Mouse (Mus musculus) neural tube, embryonic 14.5 days (tissue): Measurements from ENCODE around the gene Olfr460. TPM values are rescaled to one million over a fixed set of nuclear protein-coding genes. Genes with fewer than 3 reads are reported as not detected.

Experiments used
- ATAC-seq: fragments of 200-750 bp; cut with Nextera tagmentation; 2 replicates; pipeline ENCODE4 v1.8.0; 2017; ENCODE audit warnings: low read depth, mild to moderate bottlenecking, moderate TSS enrichment, moderate library complexity
- H3K27ac ChIP-seq: fragments of 300-500 bp; sonication (generic); 2 replicates; pipeline ENCODE4 v1.5.1; 2014; ENCODE audit warnings: low read depth, mild to moderate bottlenecking, control low read depth, low read length, moderate library complexity, mixed read lengths
- H3K27me3 ChIP-seq: fragments of 300-500 bp; sonication (generic); 2 replicates; pipeline ENCODE4 v1.6.1; 2014; ENCODE audit warnings: low read length; ENCODE audit not compliant: control insufficient read depth, insufficient read depth
- H3K36me3 ChIP-seq: fragments of 300-500 bp; sonication (generic); 2 replicates; pipeline ENCODE4 v1.6.1; 2014; ENCODE audit warnings: low read length, mixed read lengths; ENCODE audit not compliant: control insufficient read depth, insufficient read depth
- H3K4me1 ChIP-seq: fragments of 300-500 bp; sonication (generic); 2 replicates; pipeline ENCODE4 v1.6.1; 2014; ENCODE audit warnings: low read length; ENCODE audit not compliant: control insufficient read depth, insufficient read depth
- H3K4me2 ChIP-seq: fragments of 300-500 bp; sonication (generic); 2 replicates; pipeline ENCODE4 v1.6.1; 2014; ENCODE audit warnings: mild to moderate bottlenecking, low read depth, low read length, control low read depth
- H3K4me3 ChIP-seq: fragments of 300-500 bp; sonication (generic); 2 replicates; pipeline ENCODE4 v1.5.1; 2014; ENCODE audit warnings: low read depth, low read length, control low read depth, mixed read lengths
- H3K9ac ChIP-seq: fragments of 300-500 bp; sonication (generic); replicated peaks from 2 replicates; pipeline ENCODE4 v1.6.1; 2014; ENCODE audit warnings: low read depth, mild to moderate bottlenecking, control low read depth, low read length, mixed read lengths
- H3K9me3 ChIP-seq: fragments of 300-500 bp; sonication (generic); 2 replicates; pipeline ENCODE4 v1.6.1; 2016; ENCODE audit warnings: low read length; ENCODE audit not compliant: control insufficient read depth
- WGBS: fragments of 180-500 bp; shearing (Covaris S2); extraction: QIAGEN DNeasy Blood & Tissue Kit; methylation state at CpG from one replicate; pipeline ENCODE4 v1.1.7; 2014; 5-methylcytosine and 5-hydroxymethylcytosine counted together
- polyA plus RNA-seq: library from polyadenylated mRNA; unstranded; fragments of >200 nt; fragmentation: Nextera tagmentation; extraction: Ambion mirVana; gene quantifications from 2 replicates; pipeline ENCODE4 v1.2.1, GENCODE M21; 2014

Gene Olfr460
- 0.08 TPM in 1 of 2 replicates, not detected in the other for polyA plus RNA-seq

DNA sequence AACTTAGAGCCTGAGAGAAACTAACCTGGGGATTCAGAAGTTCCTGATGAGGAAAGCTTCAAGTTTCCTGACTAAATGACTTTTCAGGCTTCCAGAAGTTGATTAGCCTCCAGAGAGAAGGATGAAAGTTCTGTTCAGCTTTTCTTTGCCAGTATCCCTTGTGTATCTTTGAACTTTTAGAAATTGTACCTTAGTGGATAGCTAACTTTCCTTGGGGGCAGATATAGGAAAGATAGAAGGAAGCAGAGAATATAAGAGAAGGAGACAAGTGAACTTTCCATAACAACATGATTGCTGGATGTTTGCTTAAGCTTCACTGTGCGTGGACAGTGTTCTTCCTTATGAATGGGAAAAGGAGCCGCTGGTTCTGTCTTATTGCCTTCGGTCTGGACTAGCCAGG, at the start of gene Olfr460:
Olfr460 (plus strand) TSS at position 301 of the 400 bp plus-strand sequence.
- no peak within 1 kb of the TSS for H3K27ac ChIP-seq
- H3K9ac ChIP-seq = no peak within 1 kb of the TSS
- H3K36me3 ChIP-seq = no peaks in the 10 kb centered on the region
- no peaks in the 10 kb centered on the region for H3K27me3 ChIP-seq
- WGBS = 89% methylated on average over 3 of the region's 3 CpGs
- H3K4me3 ChIP-seq = no peak within 1 kb of the TSS
- H3K4me2 ChIP-seq = no peak within 1 kb of the TSS
- no peaks in the 10 kb centered on the region for H3K4me1 ChIP-seq
- no peaks in the 10 kb centered on the region for H3K9me3 ChIP-seq
- no peak for ATAC-seq

DNA sequence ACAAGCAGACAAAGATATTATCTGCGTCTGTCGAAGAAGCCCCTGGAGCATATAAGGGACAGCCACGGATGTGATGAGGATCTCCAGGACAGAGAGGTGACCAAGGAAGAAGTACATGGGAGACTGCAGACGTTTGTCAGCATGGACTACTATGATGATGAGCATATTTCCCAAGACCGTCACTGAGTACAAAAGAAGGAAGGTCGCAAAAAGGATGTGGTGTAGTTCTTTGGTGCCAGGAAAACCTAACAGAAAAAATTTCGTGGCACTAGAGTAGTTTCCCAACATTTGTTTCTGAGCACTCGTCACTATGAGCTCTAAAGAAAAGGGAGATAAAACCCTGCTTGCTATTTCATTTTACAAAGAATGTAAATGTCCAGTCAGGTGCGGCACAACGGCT, 24.6 kb upstream of the Olfr460 start:
- no peaks in the 10 kb centered on the region for H3K9me3 ChIP-seq
- no peaks in the 10 kb centered on the region for H3K36me3 ChIP-seq
- H3K4me2 ChIP-seq = no peak overlapping the region
- H3K9ac ChIP-seq = no peak overlapping the region
- H3K27ac ChIP-seq = no peak overlapping the region
- no peak for ATAC-seq
- 85% methylated on average over 10 of the region's 10 CpGs for WGBS
- no peaks in the 10 kb centered on the region for H3K4me1 ChIP-seq
- H3K4me3 ChIP-seq = no peak overlapping the region
- H3K27me3 ChIP-seq = no peaks in the 10 kb centered on the region

DNA sequence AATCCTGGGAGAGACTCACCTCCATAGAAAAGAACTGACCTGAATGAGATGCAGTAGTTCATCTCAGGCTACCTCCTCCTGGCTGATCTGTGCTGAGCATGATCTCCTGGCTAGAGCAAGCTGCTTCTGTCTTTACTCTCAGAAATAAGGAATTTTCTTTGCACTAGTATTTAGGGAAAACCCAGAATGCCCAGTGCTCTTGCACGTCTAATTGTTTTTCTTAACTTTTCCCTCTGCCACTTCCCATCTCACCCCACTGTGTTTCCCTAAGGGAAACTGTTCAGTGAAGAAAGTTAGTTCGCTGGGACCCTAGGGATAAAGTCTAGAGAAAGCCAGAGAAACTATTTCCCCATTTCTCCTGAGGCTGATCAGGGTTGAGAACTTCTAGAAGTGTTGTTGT, 14.3 kb upstream of the Olfr460 start, which contains the start of gene Olfr461:
Olfr461 (minus strand) TSS at position 101 of the 400 bp plus-strand sequence.
- H3K27me3 ChIP-seq = no peaks in the 10 kb centered on the region
- no peaks in the 10 kb centered on the region for H3K9me3 ChIP-seq
- H3K4me2 ChIP-seq = no peak within 1 kb of the TSS
- no peaks in the 10 kb centered on the region for H3K4me1 ChIP-seq
- H3K4me3 ChIP-seq = no peak within 1 kb of the TSS
- H3K9ac ChIP-seq = no peak within 1 kb of the TSS
- no peak within 1 kb of the TSS for H3K27ac ChIP-seq
- ATAC-seq = no peak
- no peaks in the 10 kb centered on the region for H3K36me3 ChIP-seq
- WGBS = 89% methylated on average over 2 of the region's 2 CpGs

GRCm38 (mm10) chr6:40573618-40574017, 4.3 kb downstream of the Olfr460 start:
- Histone ChIP-seq H3K36me3 (no peaks in the 10 kb centered on the region), H3K9me3 (no peaks in the 10 kb centered on the region), H3K27me3 (no peaks in the 10 kb centered on the region), H3K27ac (no peak overlapping the region), H3K4me3 (no peak overlapping the region), H3K4me2 (no peak overlapping the region), H3K4me1 (no peaks in the 10 kb centered on the region), H3K9ac (no peak overlapping the region)
- 84% methylated on average over 3 of the region's 3 CpGs for WGBS
- no peak for ATAC-seq

- no peaks in the 10 kb centered on the region for H3K36me3 ChIP-seq
- H3K27ac ChIP-seq = no peak overlapping the region
- no peaks in the 10 kb centered on the region for H3K4me1 ChIP-seq
- WGBS = 83% methylated on average over 1 of the region's 1 CpGs
- no peaks in the 10 kb centered on the region for H3K9me3 ChIP-seq
- no peaks in the 10 kb centered on the region for H3K27me3 ChIP-seq
- no peak for ATAC-seq
- H3K4me3 ChIP-seq = no peak overlapping the region
- H3K9ac ChIP-seq = no peak overlapping the region
- H3K4me2 ChIP-seq = no peak overlapping the region
Observed at GRCm38 (mm10) chr6:40576305-40576704, 7.0 kb downstream of the Olfr460 start.

DNA sequence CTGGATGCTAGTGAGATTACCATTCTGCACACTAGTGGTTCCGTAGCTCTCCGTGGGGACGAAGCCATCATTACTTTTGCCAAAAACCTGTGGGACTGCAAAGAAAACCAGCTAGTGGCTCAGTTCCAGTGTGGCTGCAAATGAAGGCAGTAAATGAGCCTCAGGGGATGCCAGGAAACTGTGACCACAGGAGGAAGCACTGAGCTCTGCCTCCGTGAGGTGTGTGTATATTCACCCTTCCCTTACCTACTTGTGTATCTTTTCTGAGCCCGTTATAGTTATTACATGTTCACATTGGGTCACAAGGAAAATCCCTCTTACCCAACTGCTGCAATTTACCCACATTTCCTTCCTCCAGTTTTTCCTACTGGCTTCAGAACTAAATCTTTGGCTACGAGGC, 15.0 kb downstream of the Olfr460 start:
- no peak overlapping the region for H3K9ac ChIP-seq
- 85% methylated on average over 6 of the region's 6 CpGs for WGBS
- H3K4me1 ChIP-seq = no peaks in the 10 kb centered on the region
- no peaks in the 10 kb centered on the region for H3K27me3 ChIP-seq
- ATAC-seq = no peak
- no peak overlapping the region for H3K4me2 ChIP-seq
- H3K36me3 ChIP-seq = no peaks in the 10 kb centered on the region
- no peak overlapping the region for H3K27ac ChIP-seq
- no peak overlapping the region for H3K4me3 ChIP-seq
- H3K9me3 ChIP-seq = no peaks in the 10 kb centered on the region

DNA sequence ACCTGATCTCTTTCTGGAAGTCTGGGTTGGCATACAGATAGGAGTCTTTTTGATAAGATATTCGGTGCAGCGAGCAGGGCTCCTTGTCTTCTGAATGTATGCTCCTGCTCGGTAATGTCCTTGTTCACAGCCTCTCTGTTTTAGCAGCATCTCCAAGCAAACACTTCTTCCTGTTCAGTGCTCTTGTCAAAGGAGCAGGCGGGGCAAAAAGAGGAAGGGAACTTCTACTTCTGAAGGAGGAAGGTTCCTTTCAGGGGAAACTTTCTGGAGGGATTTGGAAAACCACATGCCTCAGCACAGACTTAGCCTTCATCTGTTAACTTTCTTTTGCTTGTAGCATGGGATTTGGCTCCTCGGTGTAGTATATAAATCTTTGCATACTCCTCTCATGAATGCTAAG, 16.4 kb downstream of the Olfr460 start, which contains the start of gene Clec5a:
Clec5a (minus strand) TSS at position 177 of the 400 bp plus-strand sequence.
- ATAC-seq = no peak
- H3K9ac ChIP-seq = no peak within 1 kb of the TSS
- no peak within 1 kb of the TSS for H3K27ac ChIP-seq
- H3K4me2 ChIP-seq = no peak within 1 kb of the TSS
- 87% methylated on average over 5 of the region's 5 CpGs for WGBS
- H3K4me3 ChIP-seq = no peak within 1 kb of the TSS
- no peaks in the 10 kb centered on the region for H3K27me3 ChIP-seq
- no peaks in the 10 kb centered on the region for H3K36me3 ChIP-seq
- H3K4me1 ChIP-seq = no peaks in the 10 kb centered on the region
- no peaks in the 10 kb centered on the region for H3K9me3 ChIP-seq

- Histone ChIP-seq H3K4me2 (no peak overlapping the region), H3K27ac (no peak overlapping the region), H3K36me3 (no peaks in the 10 kb centered on the region), H3K27me3 (no peaks in the 10 kb centered on the region), H3K4me3 (no peak overlapping the region), H3K9me3 (no peaks in the 10 kb centered on the region), H3K9ac (no peak overlapping the region), H3K4me1 (no peaks in the 10 kb centered on the region)
- no peak for ATAC-seq
- WGBS = 97% methylated on average over 2 of the region's 2 CpGs
Observed at GRCm38 (mm10) chr6:40588346-40588745, 19.1 kb downstream of the Olfr460 start.

- Histone ChIP-seq H3K4me1 (no peaks in the 10 kb centered on the region), H3K4me3 (no peak overlapping the region), H3K4me2 (no peak overlapping the region), H3K9me3 (no peaks in the 10 kb centered on the region), H3K9ac (no peak overlapping the region), H3K27me3 (no peaks in the 10 kb centered on the region), H3K27ac (no peak overlapping the region), H3K36me3 (no peaks in the 10 kb centered on the region)
- no peak for ATAC-seq
- WGBS = 84% methylated on average over 3 of the region's 3 CpGs
Observed at GRCm38 (mm10) chr6:40594804-40595550, 25.7 kb downstream of the Olfr460 start.
